Mouse (Mus musculus) layer of hippocampus, postnatal 25 days (tissue): ENCODE results near the gene Ccar1. TPM values are rescaled to one million over a fixed set of nuclear protein-coding genes. Genes with fewer than 3 reads are reported as not detected.
"Not testable (repeated sequence)": the region's sequence is repeated elsewhere in the genome, so short reads cannot be mapped to it uniquely, and the experiment has no call there.

Experiments used
- DNase-seq, 2 experiments: peaks; one replicate each; pipeline ENCODE4 v3.0.0; 2022; ENCODE audit warnings: mixed read lengths in 2 of 2, low spot score in 1 of 2; ENCODE audit errors: extremely low spot score in 1 of 2
- total RNA-seq, 2 experiments: library from RNA; stranded (reverse); gene quantifications; 2 replicates each; pipeline ENCODE4 v1.2.3; 2021

Gene Ccar1
- total RNA-seq, 2 experiments from 2014 or later = 52.3 to 64.1 TPM

GRCm38 (mm10) chr10:62725771-62726687 lies 66.1 kb downstream of the Ccar1 start, which contains the start of gene Stox1:
TSS of gene Stox1 (minus strand) at chr10:62726128.
- peak; percentile 48 to 56 for DNase-seq

- DNase-seq = no peak
These were observed 67.2 kb downstream of the Ccar1 start for GRCm38 (mm10) chr10:62724936-62725335.

- no peak for DNase-seq
These were observed 69.4 kb downstream of the Ccar1 start for GRCm38 (mm10) chr10:62722701-62723100.

DNA sequence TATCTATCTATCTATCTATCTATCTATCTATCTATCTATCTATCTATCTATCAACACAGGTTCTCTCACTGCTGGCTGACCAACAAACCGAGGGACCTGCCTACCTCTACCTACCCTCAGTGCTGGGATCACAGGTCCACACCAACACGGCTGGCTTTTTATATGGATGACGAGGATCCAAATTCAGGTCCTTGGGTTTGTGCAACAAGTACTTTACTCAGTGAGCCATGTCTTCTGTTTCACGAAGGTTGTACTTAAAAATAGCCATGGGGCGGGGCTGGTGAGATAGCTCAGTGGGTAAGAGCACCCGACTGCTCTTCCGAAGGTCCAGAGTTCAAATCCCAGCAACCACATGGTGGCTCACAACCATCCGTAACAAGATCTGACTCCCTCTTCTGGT lies 71.5 kb downstream of the Ccar1 start:
- not testable (repeated sequence) for DNase-seq

DNA sequence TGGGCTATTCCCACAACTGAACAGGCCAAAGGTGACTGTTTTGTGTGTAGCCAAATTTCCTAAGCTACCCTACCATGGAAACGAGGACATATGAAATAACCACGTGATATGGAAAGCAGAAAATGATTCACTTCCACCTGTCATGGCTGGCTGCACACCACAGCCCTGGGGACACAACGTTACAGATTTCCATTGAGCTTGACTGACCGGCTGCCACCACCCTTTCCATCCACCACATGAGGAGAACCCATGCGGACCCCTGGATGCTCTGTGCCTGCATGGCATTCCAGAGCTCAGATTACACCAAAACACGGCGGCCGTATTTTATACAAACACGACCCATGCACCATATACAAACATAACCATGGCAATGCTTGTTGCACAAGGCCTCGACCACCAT lies 78.6 kb downstream of the Ccar1 start:
- no peak for DNase-seq

DNA sequence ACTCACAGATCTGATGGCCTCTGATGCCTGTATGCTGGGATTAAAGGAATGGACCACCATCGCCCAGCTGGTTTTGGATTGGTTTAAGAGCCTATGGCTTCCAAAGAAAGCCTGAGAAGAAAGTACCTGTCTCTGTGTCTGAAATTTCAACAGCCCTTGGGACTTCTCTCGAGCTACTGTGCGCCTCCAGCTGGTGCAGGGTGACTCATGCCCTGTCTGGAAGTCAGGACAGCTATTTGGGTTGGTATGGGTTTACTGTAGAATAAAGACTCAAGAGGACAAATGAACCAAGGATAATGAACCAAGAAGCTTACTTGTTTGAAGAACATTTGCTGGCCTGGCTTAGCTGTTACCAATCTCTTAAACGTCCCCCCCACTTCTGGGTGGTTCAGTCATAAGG lies 88.5 kb downstream of the Ccar1 start:
- no peak for DNase-seq

GRCm38 (mm10) chr10:62702436-62702835 lies 89.7 kb downstream of the Ccar1 start:
- DNase-seq = no peak

Other genes with a start within 250 kb of the Ccar1 start
- gene Kif1bp, start 213.8 kb downstream of the Ccar1 start, total RNA-seq = 100 to 1,000 TPM; 212 to 215 TPM
- gene Ddx21, start 190.0 kb downstream of the Ccar1 start, total RNA-seq = 10 to 100 TPM; 20.4 to 25.3 TPM
- gene Ddx50, start 141.1 kb downstream of the Ccar1 start, total RNA-seq = 10 to 100 TPM; 75.7 to 87.6 TPM
- 1 to 10 TPM; 2.8 TPM for gene Stox1, start 66.2 kb downstream of the Ccar1 start, total RNA-seq
- 10 to 100 TPM; 20.5 to 27.6 TPM for gene Tet1, start 116.7 kb upstream of the Ccar1 start, total RNA-seq
- gene Slc25a16, start 128.3 kb upstream of the Ccar1 start, total RNA-seq = 10 to 100 TPM; 42.3 to 45.3 TPM
- 1 to 10 TPM; 2.1 to 2.2 TPM for gene Dna2, start 154.7 kb upstream of the Ccar1 start, total RNA-seq
- gene Rufy2, start 187.9 kb upstream of the Ccar1 start, total RNA-seq = 10 to 100 TPM; 67.3 to 73.5 TPM
- gene Hnrnph3, start 231.9 kb upstream of the Ccar1 start, total RNA-seq = 10 to 100 TPM; 40.8 to 53.7 TPM
- gene Pbld2, start 232.0 kb upstream of the Ccar1 start, total RNA-seq = 1 to 10 TPM; 1.3 to 1.6 TPM